Mouse (Mus musculus) liver, embryonic 16.5 days (tissue): ENCODE data around the gene Hmgxb4. TPM values are rescaled to one million over a fixed set of nuclear protein-coding genes. Genes with fewer than 3 reads are reported as not detected.
A peak's percentile ranks its signal among the peaks of the same experiment; 100 is the strongest.
"Not testable (repeated sequence)": the region's sequence is repeated elsewhere in the genome, so short reads cannot be mapped to it uniquely, and the experiment has no call there.

ENCODE experiments used
- ATAC-seq: fragments of 200-750 bp; cut with Nextera tagmentation; 2 replicates; pipeline ENCODE4 v1.8.0; 2017; ENCODE audit warnings: low read depth, mild to moderate bottlenecking, moderate number of reproducible peaks, moderate library complexity
- H3K27ac ChIP-seq: fragments of 300-500 bp; sonication (generic); 2 replicates; pipeline ENCODE4 v1.5.1; 2014; ENCODE audit warnings: mild to moderate bottlenecking, low read length
- H3K27me3 ChIP-seq: fragments of 300-500 bp; sonication (generic); 2 replicates; pipeline ENCODE4 v1.6.1; 2014; ENCODE audit warnings: low read depth, low read length, mixed read lengths; ENCODE audit not compliant: control insufficient read depth, insufficient read depth
- H3K36me3 ChIP-seq: fragments of 300-500 bp; sonication (generic); 2 replicates; pipeline ENCODE4 v1.6.1; 2014; ENCODE audit warnings: mild to moderate bottlenecking; ENCODE audit not compliant: control insufficient read depth, insufficient read depth
- H3K4me1 ChIP-seq: fragments of 300-500 bp; sonication (generic); 2 replicates; pipeline ENCODE4 v1.6.1; 2014; ENCODE audit warnings: low read depth, low read length, mixed read lengths; ENCODE audit not compliant: control insufficient read depth
- H3K4me2 ChIP-seq: fragments of 300-500 bp; sonication (generic); 2 replicates; pipeline ENCODE4 v1.6.1; 2014; ENCODE audit warnings: low read depth, low read length, mixed read lengths
- H3K4me3 ChIP-seq: fragments of 300-500 bp; sonication (generic); 2 replicates; pipeline ENCODE4 v1.5.1; 2014; ENCODE audit warnings: low read depth, mild to moderate bottlenecking, low read length
- H3K9ac ChIP-seq: fragments of 300-500 bp; sonication (generic); 2 replicates; pipeline ENCODE4 v1.6.1; 2014; ENCODE audit warnings: low read depth, low read length
- H3K9me3 ChIP-seq: fragments of 300-500 bp; sonication (generic); replicated peaks from 2 replicates; pipeline ENCODE4 v1.6.1; 2016; ENCODE audit warnings: low read length; ENCODE audit not compliant: control insufficient read depth
- WGBS: fragments of 180-500 bp; shearing (Covaris S2); extraction: QIAGEN DNeasy Blood & Tissue Kit; methylation state at CpG from one replicate; pipeline ENCODE4 v1.1.7; 2014; ENCODE audit not compliant: insufficient replicate concordance; 5-methylcytosine and 5-hydroxymethylcytosine counted together
- polyA plus RNA-seq: library from polyadenylated mRNA; unstranded; fragments of >200 nt; fragmentation: Nextera tagmentation; extraction: Ambion mirVana; gene quantifications from 2 replicates; pipeline ENCODE4 v1.2.1, GENCODE M21; 2015

The Hmgxb4 gene
- polyA plus RNA-seq: 7.9 and 8.7 TPM in 2 replicates

GRCm38 (mm10) chr8:74993081-74993474 is at the start of gene Hmgxb4:
Gene Hmgxb4 (plus strand): TSS chr8:74993356.
- peak within 1 kb of the TSS; percentile 90 for H3K27ac ChIP-seq
- peak within 1 kb of the TSS; percentile 86 for H3K4me3 ChIP-seq
- H3K9me3 ChIP-seq: no peaks in the 10 kb centered on the region
- 14% methylated on average over 8 of the region's 8 CpGs for WGBS
- H3K9ac ChIP-seq: peak within 1 kb of the TSS; percentile 98
- no peak for ATAC-seq
- no peaks in the 10 kb centered on the region for H3K27me3 ChIP-seq
- peak within 1 kb of the TSS; percentile 71 for H3K4me2 ChIP-seq
- H3K36me3 ChIP-seq: no peaks in the 10 kb centered on the region
- H3K4me1 ChIP-seq: peaks cover 8% of the 10 kb centered on the region

- no peak for ATAC-seq
- no peak overlapping the region for H3K4me3 ChIP-seq
- no peak overlapping the region for H3K9ac ChIP-seq
- 52% methylated on average over 1 of the region's 1 CpGs for WGBS
- H3K4me1 ChIP-seq: no peaks in the 10 kb centered on the region
- H3K27me3 ChIP-seq: no peaks in the 10 kb centered on the region
- H3K4me2 ChIP-seq: no peak overlapping the region
- no peak overlapping the region for H3K27ac ChIP-seq
- no peaks in the 10 kb centered on the region for H3K9me3 ChIP-seq
- no peaks in the 10 kb centered on the region for H3K36me3 ChIP-seq
Measured at GRCm38 (mm10) chr8:74949445-74949844, 43.7 kb upstream of the Hmgxb4 start.

- Histone ChIP-seq H3K4me3 (no peak overlapping the region), H3K4me1 (no peaks in the 10 kb centered on the region), H3K9me3 (no peaks in the 10 kb centered on the region), H3K9ac (no peak overlapping the region), H3K27me3 (no peaks in the 10 kb centered on the region), H3K4me2 (no peak overlapping the region), H3K36me3 (no peaks in the 10 kb centered on the region), H3K27ac (no peak overlapping the region)
- no peak for ATAC-seq
- WGBS: 30% methylated on average over 5 of the region's 5 CpGs
Measured at GRCm38 (mm10) chr8:74963983-74964382, 29.2 kb upstream of the Hmgxb4 start.

GRCm38 (mm10) chr8:74970286-74970685 is 22.9 kb upstream of the Hmgxb4 start:
- H3K4me2 ChIP-seq, H3K27me3 ChIP-seq, ATAC-seq, H3K27ac ChIP-seq, H3K9me3 ChIP-seq, H3K36me3 ChIP-seq, H3K9ac ChIP-seq, H3K4me1 ChIP-seq, H3K4me3 ChIP-seq: not testable (repeated sequence)
- 65% methylated on average over 3 of the region's 3 CpGs for WGBS

GRCm38 (mm10) chr8:74971636-74972035 is 21.5 kb upstream of the Hmgxb4 start:
- Histone ChIP-seq H3K4me2 (no peak overlapping the region), H3K9me3 (no peaks in the 10 kb centered on the region), H3K9ac (no peak overlapping the region), H3K4me3 (no peak overlapping the region), H3K36me3 (no peaks in the 10 kb centered on the region), H3K27ac (no peak overlapping the region), H3K27me3 (no peaks in the 10 kb centered on the region), H3K4me1 (no peaks in the 10 kb centered on the region)
- 61% methylated on average over 4 of the region's 4 CpGs for WGBS
- ATAC-seq: no peak

GRCm38 (mm10) chr8:74972322-74972883 is 20.8 kb upstream of the Hmgxb4 start:
- Histone ChIP-seq H3K36me3 (no peaks in the 10 kb centered on the region), H3K9me3 (no peaks in the 10 kb centered on the region), H3K9ac (no peak overlapping the region), H3K4me3 (no peak overlapping the region), H3K4me1 (no peaks in the 10 kb centered on the region), H3K27me3 (no peaks in the 10 kb centered on the region), H3K27ac (no peak overlapping the region), H3K4me2 (no peak overlapping the region)
- 54% methylated on average over 7 of the region's 7 CpGs for WGBS
- ATAC-seq: no peak

- H3K4me1 ChIP-seq: no peaks in the 10 kb centered on the region
- no peak overlapping the region for H3K4me3 ChIP-seq
- H3K9me3 ChIP-seq: no peaks in the 10 kb centered on the region
- no peak for ATAC-seq
- H3K9ac ChIP-seq: no peak overlapping the region
- H3K4me2 ChIP-seq: no peak overlapping the region
- H3K27ac ChIP-seq: no peak overlapping the region
- H3K27me3 ChIP-seq: no peaks in the 10 kb centered on the region
- WGBS: 62% methylated on average over 8 of the region's 8 CpGs
- H3K36me3 ChIP-seq: no peaks in the 10 kb centered on the region
Measured at GRCm38 (mm10) chr8:74973121-74973869, 19.9 kb upstream of the Hmgxb4 start.

- Histone ChIP-seq H3K4me2 (no peak overlapping the region), H3K4me3 (no peak overlapping the region), H3K9ac (no peak overlapping the region), H3K9me3 (no peaks in the 10 kb centered on the region), H3K36me3 (no peaks in the 10 kb centered on the region), H3K27ac (no peak overlapping the region), H3K4me1 (no peaks in the 10 kb centered on the region), H3K27me3 (no peaks in the 10 kb centered on the region)
- WGBS: 58% methylated on average over 2 of the region's 2 CpGs
- ATAC-seq: no peak
Measured at GRCm38 (mm10) chr8:74973904-74974303, 19.3 kb upstream of the Hmgxb4 start.

GRCm38 (mm10) chr8:74977427-74977826 is 15.7 kb upstream of the Hmgxb4 start:
- H3K36me3 ChIP-seq: no peaks in the 10 kb centered on the region
- H3K4me3 ChIP-seq: no peak overlapping the region
- H3K4me2 ChIP-seq: no peak overlapping the region
- WGBS: 53% methylated on average over 1 of the region's 1 CpGs
- no peaks in the 10 kb centered on the region for H3K27me3 ChIP-seq
- ATAC-seq: no peak
- H3K9me3 ChIP-seq: no peaks in the 10 kb centered on the region
- no peak overlapping the region for H3K27ac ChIP-seq
- no peaks in the 10 kb centered on the region for H3K4me1 ChIP-seq
- no peak overlapping the region for H3K9ac ChIP-seq
